Mouse (Mus musculus) right cerebral cortex, postnatal 36 days (tissue): ENCODE results near the gene Irgm2.
A peak's percentile ranks its signal among the peaks of the same experiment; 100 is the strongest.
"Not testable (repeated sequence)": the region's sequence is repeated elsewhere in the genome, so short reads cannot be mapped to it uniquely, and the experiment has no call there.

ENCODE experiments used
- DNase-seq, 2 experiments: peaks; one replicate each; pipeline ENCODE4 v3.0.0; 2022; ENCODE audit warnings: low spot score in 2 of 2, mixed read lengths in 1 of 2

The Irgm2 gene

DNA sequence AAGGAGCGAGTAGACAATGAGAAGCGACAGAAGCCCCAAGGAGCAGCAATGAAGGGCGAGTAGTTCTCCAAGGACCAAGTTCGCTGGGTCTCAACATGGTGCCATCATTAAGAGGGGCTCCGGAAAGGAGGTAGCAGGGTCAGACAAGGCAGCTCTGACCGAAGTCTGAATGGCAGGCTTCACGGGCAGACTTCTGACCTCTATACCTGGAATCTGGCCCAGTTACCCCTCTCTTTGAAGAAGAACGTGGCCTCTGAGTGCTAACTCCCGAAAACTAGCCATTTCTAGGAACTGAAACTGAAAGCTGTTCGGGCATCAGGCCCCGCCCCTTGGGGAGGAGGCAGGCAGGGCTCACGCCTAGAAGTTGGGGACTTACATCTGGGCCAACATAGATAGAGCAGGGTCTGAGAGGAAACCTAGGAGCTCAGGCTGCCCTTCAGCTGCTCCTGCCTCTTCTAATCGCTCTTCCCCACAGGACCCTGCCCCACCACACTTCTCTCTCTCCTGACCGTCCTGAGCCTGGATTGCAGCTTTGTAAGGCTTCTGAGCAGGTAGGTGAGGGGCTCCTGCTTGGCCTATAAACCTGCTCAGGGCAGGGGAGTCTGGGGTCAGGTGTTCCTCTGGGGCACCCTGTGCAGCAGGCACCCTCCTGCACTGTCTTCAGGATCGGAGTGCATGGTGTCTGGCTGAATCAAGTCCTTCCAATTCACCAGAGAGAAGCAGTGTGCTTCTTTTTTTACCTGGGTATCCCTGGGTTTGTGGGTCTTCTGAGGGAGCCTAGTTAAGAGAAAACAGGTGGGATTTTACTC lies at the start of gene Irgm2, which contains the start of gene Igtp:
Irgm2 (plus strand) TSS at position 390 of the 809 bp plus-strand sequence.
Igtp (plus strand) TSS at position 328 of the 809 bp plus-strand sequence.
- peak in 1 of 2 experiments; percentile 35 for DNase-seq

DNA sequence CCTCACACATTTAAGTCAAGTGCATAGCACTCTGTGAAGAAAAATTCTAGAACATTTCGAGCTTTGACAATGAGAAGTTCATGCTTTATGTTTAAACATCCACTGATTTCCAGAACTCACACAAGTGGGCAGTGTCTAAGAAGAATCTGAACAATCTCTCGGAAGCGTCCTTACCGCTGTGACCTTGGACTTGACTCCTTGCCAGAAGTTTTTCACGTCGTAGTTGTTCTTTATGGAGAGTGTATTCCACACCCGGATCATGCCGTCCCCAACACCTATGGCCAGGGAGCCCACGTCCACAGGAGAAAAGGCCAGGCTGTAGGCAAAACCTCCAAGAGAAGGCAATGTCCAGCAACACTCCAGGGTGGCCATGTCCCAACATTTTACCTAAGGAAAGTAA lies 44.0 kb upstream of the Irgm2 start:
- no peak for DNase-seq

DNA sequence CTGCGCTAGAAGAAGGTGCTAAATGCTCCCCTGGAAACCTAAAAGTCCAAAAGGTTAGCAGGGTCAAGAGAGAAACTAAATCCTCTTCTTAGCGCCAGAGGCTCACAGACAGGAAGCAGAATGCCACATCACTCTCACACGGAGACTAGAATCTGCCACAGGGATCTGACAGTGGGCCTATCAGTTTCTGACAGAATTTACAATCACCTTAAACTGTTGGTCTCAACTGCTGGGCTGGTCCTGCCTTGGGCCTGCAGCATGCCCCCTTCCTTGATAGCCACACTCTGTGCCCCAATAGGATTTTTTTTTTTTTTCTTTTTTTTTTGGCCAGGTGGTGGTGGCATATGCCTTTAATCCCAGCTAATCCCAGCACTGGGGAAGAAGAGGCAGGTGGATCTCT lies 42.5 kb upstream of the Irgm2 start:
- no peak for DNase-seq

DNA sequence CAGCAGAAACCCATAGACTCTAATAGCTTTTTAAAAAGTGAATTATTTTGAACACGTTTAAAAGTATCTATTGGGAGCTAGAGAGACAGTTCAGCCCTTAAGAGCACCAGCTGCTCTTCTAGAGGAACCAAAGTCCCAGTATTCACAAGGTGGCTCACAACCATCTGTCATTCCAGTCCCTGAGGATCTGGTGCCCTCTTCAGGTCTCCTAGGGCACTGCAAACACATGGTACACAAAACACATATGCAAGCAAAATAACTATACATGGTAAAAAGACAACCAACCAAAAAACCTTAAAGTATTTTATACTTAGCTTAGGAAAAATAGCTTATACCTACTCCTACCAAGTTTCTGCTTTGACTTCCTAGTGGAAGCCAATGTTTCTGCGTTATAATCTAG lies 34.3 kb upstream of the Irgm2 start:
- DNase-seq: no peak

DNA sequence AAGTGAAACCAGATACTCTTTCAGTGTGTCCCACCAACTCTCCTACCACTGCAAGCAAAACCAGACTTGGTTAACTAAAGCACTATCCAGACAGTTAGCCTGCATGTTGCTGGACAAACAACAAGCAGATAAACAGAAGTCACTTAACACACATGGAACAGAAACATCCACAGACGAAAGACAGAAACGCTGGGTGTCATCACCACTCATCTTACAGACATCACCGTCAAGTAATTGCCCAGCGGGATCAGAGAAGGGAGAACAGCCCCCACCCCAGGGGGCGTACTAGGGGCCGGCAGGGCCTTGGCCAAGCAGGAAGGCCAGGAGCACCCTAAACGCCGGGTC lies 31.6 kb upstream of the Irgm2 start:
- no peak for DNase-seq

DNA sequence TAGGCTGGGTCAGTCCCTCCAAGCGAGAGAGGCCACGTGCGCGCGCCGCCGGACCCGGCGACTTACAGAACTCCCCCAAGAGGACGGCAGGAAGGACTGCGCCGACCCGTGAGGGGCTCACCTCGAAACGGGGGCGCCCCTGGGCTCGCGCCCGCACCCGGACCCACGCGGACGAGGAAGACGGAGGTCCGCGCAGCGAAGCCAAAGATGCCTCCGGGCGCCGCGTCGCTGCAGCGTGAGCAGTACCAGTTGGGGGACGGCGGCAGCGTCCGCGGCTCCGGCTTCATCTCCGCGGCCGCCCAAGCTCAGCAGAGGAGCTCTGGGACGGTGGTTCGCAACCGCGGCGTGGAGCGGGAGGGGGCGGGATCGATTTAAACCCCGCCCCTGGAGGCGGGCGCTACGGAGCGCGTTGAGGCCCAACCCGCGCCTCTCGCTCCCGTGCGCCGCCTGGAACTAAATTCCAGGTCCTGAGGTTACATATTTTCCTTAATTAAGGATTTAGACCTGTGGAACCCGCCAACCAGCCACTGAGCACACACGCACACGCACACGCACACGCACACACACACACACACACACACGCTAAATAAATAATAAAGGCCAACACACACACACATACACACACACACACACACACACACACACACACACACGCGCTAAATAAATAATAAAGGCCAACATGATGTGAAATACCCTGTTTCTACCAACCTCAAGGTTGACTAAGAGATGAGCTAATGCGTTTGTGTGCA lies 31.1 kb upstream of the Irgm2 start, which contains the start of gene Gemin5:
Gemin5 (minus strand) TSS at position 373 of the 749 bp plus-strand sequence.
- DNase-seq: peak; percentile 65 to 81

DNA sequence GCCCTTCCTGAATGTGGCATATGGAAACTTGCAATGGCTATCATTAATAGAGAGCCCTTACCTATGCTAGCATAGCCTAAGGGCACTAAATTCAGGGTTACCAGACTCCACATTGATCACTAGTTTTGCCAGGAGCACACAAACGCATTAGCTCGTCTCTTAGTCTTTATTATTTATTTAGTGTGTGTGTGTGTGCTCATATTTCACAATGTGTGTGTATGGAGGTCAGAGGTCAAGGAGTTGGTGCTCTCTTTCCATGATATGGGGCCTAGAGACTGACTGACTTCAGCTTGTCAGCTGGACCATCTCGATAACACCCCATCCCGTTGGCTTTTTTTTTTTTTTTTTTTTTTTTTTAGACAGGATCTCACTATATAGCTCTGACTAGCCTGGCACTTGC lies 29.8 kb upstream of the Irgm2 start:
- no peak for DNase-seq

GRCm38 (mm10) chr11:58171459-58172091 lies 27.8 kb upstream of the Irgm2 start, which contains the start of gene Mrpl22:
Gene Mrpl22, plus strand, starts transcription at chr11:58171661.
- DNase-seq: peak; percentile 92 to 93

GRCm38 (mm10) chr11:58179563-58179962 lies 19.9 kb upstream of the Irgm2 start:
- DNase-seq: peak; percentile 75 to 85

- not testable (repeated sequence) for DNase-seq
Measured at GRCm38 (mm10) chr11:58179986-58180385, 19.4 kb upstream of the Irgm2 start.

- DNase-seq: no peak
Measured at GRCm38 (mm10) chr11:58180756-58181155, 18.7 kb upstream of the Irgm2 start.

DNA sequence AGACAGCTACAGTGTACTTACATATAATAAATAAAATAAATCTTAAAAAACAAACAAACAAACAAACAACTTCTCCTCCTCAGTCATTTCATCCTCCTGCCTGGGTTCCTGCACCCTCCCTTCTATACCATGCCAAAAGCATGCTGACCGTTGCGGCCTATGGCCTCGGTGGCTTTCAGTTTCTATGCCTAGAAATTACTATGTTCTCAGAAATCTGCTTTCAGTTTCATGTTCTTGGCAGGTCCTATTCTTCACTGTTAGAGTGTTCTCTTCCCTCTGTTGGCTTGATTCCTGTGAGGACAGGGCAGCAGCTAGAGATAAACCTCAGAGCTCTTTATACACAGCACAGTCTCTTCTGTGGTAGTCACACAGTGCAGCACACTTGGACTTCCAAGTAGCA lies 15.8 kb upstream of the Irgm2 start:
- no peak for DNase-seq

GRCm38 (mm10) chr11:58189675-58190074 lies 9.7 kb upstream of the Irgm2 start:
- DNase-seq: no peak

DNA sequence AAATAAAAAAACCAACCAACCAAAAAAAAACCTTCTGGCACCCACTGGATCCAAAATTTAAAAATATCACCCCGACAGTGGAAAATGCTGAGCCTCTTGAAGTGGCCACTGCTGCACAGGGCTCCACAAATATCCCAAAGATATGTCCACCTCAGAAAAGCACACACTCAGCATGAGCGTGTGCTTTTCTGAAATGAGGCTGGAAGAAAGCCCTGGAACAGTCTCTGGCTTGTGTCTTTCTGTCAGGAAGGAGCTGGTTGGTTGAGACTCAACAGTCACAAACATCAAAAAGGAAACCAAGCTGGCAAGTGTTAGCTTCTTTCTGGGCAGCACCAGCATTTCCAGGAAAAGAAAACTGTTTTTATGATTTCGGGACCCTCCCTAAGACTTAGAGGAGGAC lies 6.1 kb upstream of the Irgm2 start:
- peak in 1 of 2 experiments; percentile 28 for DNase-seq

- no peak for DNase-seq
Measured at GRCm38 (mm10) chr11:58193860-58194520, 5.4 kb upstream of the Irgm2 start.

DNA sequence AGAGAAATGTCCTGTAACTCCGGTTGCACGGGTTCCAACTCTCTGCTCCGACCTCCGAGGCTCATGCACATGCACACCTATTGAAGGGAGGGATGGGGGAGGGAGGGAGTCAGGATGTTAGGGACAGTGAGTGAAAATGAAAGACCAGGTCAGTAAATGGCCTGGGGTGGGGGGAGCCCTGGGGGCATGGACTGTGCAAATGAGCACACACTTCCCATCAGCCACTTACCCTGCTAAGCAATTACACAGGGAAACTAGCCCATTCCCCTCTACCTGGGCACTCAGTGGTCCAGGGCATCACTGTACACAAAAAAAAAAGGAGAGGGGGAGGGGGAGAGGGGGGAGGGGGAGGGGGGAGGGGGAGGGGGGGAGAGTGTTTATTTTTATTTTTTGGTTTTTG lies 755 bp upstream of the Irgm2 start:
- DNase-seq: no peak

GRCm38 (mm10) chr11:58200226-58200625 lies 808 bp downstream of the Irgm2 start:
- no peak for DNase-seq

- no peak for DNase-seq
Measured at GRCm38 (mm10) chr11:58201052-58201451, 1.6 kb downstream of the Irgm2 start.

DNA sequence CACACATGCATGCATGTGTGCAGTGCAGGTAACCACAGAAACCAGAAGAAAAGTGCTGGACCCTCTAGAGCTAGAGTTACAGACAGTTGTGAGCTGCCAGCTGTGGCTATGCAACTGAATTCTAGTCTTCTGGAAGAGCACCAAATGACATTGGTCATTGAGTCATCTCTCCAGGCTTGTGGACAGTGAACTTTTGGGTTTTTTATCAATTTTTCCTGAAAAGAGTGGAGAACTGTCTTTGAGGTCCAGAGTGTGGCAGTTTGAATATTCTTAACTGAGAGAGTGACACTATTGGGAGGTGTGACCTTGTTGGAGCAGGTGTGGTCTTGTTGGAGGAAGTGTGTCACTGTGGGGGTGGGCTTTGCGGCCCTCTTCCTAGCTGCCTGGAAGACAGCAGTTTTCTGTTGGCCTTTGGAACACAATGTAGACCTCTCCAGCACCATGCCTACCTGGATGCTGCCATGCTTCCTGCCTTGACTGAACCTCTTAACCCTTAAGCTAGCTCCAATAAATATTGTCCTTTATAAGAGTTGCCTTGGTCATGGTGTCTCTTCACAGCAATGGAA lies 11.0 kb downstream of the Irgm2 start:
- no peak for DNase-seq

DNA sequence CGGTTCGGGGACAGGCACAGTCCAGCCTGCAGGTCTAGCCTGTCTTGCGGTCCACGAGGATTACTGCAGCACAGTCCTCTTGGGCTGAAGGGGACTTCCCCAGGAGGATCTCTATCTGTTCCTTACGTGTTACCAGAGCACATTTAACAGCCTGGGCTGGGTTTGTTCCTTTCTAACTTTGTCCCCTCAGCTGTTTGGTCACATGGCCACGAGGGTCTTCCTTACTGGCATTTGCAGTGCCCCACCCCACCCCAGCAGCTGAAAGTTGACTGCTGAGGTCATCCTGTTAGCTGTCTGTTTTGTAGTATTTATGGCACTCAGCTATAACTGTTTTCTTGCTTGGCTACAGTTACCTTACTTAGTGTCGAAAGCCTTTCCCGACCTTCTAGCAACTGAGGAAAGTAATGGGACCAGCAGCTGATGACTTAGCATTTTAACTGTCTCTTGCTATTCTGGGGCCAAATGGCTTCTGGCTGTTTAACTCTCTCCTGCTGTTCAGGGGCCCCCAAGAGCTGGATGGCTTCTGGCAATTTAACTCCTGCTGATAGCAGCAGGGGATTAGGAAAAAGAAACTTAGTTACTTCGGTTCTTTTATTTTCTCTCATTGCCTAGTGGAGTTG lies 11.8 kb downstream of the Irgm2 start:
- no peak for DNase-seq

DNA sequence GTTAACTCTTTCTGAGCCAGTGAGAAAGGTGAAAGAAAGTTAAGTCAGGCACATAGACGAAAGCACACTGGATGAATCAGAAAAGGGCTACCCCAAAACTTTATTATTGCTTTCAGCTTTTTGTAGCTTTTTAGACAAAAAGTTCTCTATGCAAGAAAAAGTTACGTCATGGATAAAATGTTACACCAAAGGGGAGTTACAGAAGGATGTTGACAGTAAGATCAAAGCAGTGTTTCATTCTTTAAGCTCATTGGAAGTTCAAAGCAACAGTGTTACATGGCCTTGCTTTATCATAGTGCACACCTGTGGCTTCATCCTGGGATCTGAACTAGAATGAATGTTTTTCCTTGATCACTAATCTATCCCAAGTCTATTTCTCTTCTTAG lies 12.3 kb downstream of the Irgm2 start:
- DNase-seq: no peak
